Mouse (Mus musculus) MEL (cell line): ENCODE data around the gene Cyp26b1.

ENCODE experiments used
- CTCF ChIP-seq, 3 experiments: IDR thresholded peaks in 2 of 3; conservative IDR thresholded peaks in 1 of 3; 2 replicates each; pipeline ENCODE4 v1.5.1; 2011 to 2012; ENCODE audit warnings: low read length in 3 of 3, low read depth in 2 of 3, mild to moderate bottlenecking in 2 of 3, improper control_type of control experiment in 1 of 3, inconsistent platforms in 1 of 3, mixed read lengths in 1 of 3, moderate library complexity in 1 of 3; ENCODE audit not compliant: control insufficient read depth in 1 of 3, insufficient read depth in 1 of 3, poor library complexity in 1 of 3, severe bottlenecking in 1 of 3
- E2F4 ChIP-seq: IDR thresholded peaks from 2 replicates; pipeline ENCODE4 v1.6.1; 2011; ENCODE audit warnings: low read depth, low read length, improper control_type of control experiment, borderline replicate concordance
- JUND ChIP-seq: IDR thresholded peaks from 2 replicates; pipeline ENCODE4 v1.6.1; 2011; ENCODE audit warnings: low read depth, mild to moderate bottlenecking, improper control_type of control experiment, low read length
- UBTF ChIP-seq: IDR thresholded peaks from 2 replicates; pipeline ENCODE4 v1.6.1; 2012; ENCODE audit warnings: low read depth, mild to moderate bottlenecking, inconsistent platforms, low read length, improper control_type of control experiment, moderate library complexity, borderline replicate concordance; ENCODE audit not compliant: insufficient read depth

GRCm38 (mm10) chr6:84568880-84569279 is 24.8 kb downstream of the Cyp26b1 start:
- TF ChIP-seq CTCF (IDR thresholded peaks at IDR 0.05 in 2 of 3, conservative IDR thresholded peaks at IDR 0.05 in 1 of 3; ENCODE audit: control insufficient read depth in 1 of 3, insufficient read depth in 1 of 3, low read depth in 2 of 3, low read length in 3 of 3, poor library complexity in 1 of 3, severe bottlenecking in 1 of 3): no peak
- no peak for TF ChIP-seq JUND
- no peak for TF ChIP-seq E2F4
- TF ChIP-seq UBTF: no peak
